Mouse (Mus musculus) bone marrow, adult 2 months (tissue): Measurements from ENCODE around the gene Lims1.

ENCODE experiments used
- CTCF ChIP-seq: fragments of 200-500 bp; IDR thresholded peaks from 2 replicates; pipeline ENCODE4 v1.5.1; 2011; ENCODE audit warnings: low read length, control low read depth; ENCODE audit not compliant: control insufficient read depth, insufficient read depth
- POLR2A ChIP-seq: fragments of 200-500 bp; IDR thresholded peaks from 2 replicates; pipeline ENCODE4 v1.6.1; 2011; ENCODE audit warnings: low read depth, mild to moderate bottlenecking, control low read depth, low read length, borderline replicate concordance; ENCODE audit not compliant: control insufficient read depth

GRCm38 (mm10) chr10:58326271-58326670 is 3.0 kb downstream of the Lims1 start:
- TF ChIP-seq CTCF, result no peak
- no peak for TF ChIP-seq POLR2A
